Mouse (Mus musculus) frontal cortex, adult (tissue): ENCODE results near the gene Slc38a4.

ENCODE experiments used
- ATAC-seq: cut with Nextera tagmentation; 2 replicates; pipeline ENCODE4 v1.9.2; 2017; ENCODE audit warnings: mild to moderate bottlenecking, moderate library complexity, mixed read lengths; ENCODE audit not compliant: low TSS enrichment

The Slc38a4 gene

GRCm38 (mm10) chr15:97015036-97015596 lies 40.6 kb downstream of the Slc38a4 start:
- no peak for ATAC-seq

DNA sequence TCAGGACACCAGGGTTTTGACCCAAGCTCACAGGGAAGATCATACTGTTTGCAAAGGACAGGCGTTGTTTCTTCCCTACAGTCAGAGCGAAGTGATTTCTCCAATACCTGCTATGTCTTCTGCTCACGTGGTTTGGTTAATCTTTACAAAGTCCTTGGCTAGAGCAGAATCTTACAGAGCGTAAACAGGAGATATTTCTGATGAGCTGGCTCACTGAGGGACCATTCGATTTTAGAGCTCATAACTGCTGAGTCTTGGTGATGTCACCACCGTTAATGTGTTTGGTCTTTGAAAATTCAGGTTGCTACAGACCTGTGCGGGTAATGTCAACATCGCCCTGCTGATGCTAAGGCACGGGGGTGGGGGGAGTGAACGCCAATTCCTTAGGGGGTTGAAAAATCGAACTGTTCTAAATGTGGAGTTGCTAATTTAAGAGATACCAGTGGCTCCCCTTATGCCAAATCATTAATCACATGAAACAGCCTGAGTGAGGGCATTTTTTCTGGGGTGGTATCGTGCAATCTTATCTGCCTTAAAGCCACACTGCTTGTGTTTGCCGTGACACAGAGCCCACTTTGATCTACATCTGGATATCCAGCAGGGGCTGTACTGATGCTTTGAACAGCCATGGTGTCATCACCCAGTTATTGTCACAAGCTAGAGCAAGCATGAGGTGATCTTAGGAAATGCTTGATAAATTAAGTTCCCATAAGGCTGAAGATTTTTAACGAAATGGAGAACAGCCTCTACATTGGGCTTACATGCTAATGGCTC lies 44.0 kb downstream of the Slc38a4 start:
- no peak for ATAC-seq

GRCm38 (mm10) chr15:97009271-97009670 lies 46.5 kb downstream of the Slc38a4 start:
- ATAC-seq, result no peak

- no peak for ATAC-seq
These were observed 50.0 kb downstream of the Slc38a4 start for GRCm38 (mm10) chr15:97005631-97006234.

DNA sequence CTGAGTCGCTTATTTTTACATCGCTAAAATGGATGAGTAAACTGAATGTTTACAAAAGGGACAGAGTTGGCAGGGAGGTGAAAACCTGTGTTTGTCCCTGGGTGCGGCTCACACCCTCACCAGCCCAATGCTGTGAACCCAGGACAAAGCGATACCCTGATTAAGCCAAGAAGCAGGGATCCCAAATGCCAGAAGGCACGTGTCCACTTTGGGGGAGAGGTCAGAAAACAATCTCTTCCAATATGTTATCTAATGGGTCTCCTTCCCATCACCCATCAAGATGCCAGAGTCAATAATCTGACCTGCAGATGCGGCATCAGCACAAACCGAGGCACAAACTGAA lies 51.3 kb downstream of the Slc38a4 start:
- no peak for ATAC-seq

- no peak for ATAC-seq
These were observed 51.8 kb downstream of the Slc38a4 start for GRCm38 (mm10) chr15:97003851-97004524.

- ATAC-seq, result no peak
These were observed 52.6 kb downstream of the Slc38a4 start for GRCm38 (mm10) chr15:97003186-97003585.

- no peak for ATAC-seq
These were observed 53.0 kb downstream of the Slc38a4 start for GRCm38 (mm10) chr15:97002752-97003151.

GRCm38 (mm10) chr15:97001886-97002285 lies 53.9 kb downstream of the Slc38a4 start:
- ATAC-seq, result no peak

DNA sequence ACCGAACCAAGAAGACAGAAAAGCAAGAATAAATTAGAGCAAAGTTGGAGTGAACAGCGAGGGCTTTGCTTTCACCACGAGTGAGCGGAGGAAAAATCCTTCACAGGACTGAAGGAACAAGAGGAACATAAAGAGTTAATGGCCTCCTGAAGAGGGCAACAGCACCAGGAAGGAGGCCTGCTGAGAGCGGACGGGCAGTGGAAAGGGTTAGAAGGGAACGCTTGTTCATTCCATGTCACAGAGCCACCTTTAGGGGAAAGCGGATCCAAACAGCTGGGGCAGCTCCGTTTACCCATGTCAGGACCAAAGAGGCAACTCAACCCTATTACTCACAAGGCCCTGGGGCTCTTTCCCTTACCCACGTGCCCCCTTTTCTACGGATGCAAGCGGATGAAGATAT lies 54.3 kb downstream of the Slc38a4 start:
- no peak for ATAC-seq

DNA sequence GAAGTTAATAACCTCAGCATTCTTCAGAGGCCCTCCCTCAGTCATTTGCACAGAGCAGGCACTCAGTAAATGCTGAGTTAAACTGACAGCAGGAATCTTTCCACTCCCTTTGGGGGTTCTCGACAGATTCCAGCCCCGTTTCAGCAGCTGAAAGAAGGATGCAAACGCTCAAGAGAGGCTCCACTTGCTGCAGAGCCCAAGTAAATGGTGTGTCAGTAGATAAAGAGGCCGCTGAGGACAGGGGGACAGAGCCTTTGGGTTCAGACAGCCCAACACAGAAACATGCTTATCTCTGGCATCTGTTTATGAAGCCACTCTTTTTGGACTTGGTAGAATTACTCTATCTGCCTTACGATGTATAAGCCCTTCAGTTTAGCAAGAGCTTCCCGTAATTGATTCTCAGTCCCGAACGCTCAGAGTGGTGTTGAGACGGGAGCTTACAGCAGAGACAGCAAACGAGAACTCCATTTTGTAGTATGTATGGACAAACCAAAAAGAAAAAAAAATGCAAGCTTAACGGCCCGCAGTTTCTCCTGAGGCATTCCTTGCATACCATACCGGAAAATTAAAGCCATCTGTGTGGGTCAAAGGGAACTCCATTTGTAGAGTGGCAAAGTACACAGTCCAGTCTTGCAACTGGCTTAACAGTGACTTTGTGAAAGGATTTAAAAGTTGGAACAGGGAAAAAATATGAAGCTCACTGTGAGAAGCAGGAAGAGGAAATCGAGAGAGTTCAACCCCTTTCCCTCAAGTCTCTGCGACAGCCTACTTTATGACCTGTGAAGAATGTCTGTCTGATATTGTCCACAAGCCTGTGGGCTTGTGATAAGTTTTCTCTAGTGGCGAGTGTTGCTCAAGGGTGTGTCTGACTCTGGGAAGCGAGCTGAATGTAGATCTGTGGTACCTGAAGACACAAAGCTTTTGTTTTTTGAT lies 55.2 kb downstream of the Slc38a4 start:
- no peak for ATAC-seq

DNA sequence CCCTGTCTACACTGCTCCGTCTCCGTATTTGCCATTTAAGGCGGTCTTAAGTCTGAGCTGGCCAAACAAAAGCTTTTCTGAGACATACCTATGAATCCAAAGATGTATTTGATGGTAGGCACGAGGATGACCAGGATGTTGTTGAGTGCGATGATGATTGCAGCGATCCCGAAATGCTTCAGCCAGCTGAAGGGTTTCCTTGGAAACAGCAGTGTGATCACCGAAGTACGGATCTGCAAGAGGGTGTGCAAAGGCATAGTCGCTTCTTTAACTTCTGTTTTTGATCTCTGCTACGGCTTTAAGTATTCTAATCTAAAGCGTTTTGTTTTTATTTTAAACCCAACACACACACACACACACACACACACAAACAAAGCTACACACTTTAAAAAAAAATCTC lies 56.4 kb downstream of the Slc38a4 start:
- ATAC-seq, result peak; percentile 57

DNA sequence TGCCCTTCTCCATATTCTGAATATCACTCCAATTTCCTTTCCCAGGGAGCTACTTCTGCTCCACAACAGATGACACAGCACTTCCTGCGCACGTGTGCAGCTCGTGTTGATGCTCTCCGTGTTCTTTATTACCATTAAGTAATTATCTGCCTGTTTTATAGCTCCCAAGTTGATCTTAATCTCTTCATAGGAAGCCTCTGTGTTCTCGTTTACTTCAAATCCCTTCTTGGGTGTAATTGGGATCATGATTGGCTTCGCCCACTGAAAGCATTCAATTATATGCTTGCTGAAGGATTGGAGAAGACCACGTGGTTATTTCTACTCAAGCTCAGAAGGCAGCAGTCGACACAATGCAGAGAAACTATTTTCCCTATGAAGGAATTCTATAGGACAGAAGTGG lies 70.1 kb downstream of the Slc38a4 start:
- no peak for ATAC-seq

DNA sequence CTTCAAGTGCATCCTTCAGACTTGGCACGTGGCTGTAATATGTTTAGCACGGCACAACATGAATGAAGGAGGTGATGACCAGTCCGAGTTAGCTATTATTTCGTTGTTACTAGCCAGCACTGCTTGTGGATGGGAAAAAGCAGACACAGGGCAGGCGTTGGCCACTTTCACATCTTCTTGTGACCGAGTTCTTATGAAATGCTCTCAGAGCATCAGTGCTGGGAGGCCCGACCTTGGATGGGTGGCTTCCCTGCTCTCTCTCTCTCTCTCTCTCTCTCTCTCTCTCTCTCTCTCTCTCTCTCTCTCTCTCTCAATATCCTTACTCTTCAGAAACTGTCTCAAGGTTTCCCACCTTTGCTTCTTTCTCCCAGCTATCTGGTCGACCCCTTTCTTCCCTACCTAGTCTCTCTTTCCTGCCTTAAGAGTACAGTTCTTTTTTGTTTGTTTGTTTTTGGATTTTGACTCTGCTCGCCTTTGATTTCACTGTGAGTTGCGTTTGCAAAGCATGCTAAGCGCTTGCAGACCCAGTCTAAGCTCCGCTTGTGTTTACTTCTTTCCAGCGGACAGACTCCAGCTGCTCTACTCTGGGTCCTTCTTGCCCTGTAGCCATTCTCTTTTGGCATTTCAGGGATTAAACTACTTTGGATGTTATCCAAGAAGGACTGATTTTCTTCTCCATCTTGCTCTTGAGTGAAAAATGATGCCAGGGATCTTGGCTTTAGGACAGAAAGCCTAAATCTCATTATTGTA lies 72.0 kb downstream of the Slc38a4 start:
- ATAC-seq, result no peak

DNA sequence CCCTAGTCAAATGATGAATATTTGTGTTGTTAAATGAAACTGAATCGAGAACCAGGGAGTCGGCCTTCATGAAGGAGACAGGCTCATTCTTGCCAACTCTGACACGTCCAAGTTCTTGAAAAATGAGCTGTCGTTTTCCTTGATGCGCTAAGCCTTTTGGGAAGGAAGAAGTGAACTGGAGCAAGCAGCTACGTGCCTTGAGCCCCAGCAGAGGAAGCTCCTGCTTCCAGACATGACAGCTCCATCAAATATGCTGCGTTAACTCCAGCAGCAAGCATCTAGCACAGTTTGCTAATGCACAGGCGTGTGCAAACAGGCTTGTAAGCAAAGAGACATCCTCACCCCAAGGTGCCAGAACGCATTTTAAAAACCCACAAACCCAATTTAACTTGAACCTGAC lies 80.6 kb downstream of the Slc38a4 start:
- no peak for ATAC-seq

- no peak for ATAC-seq
These were observed 81.6 kb downstream of the Slc38a4 start for GRCm38 (mm10) chr15:96974131-96974530.

DNA sequence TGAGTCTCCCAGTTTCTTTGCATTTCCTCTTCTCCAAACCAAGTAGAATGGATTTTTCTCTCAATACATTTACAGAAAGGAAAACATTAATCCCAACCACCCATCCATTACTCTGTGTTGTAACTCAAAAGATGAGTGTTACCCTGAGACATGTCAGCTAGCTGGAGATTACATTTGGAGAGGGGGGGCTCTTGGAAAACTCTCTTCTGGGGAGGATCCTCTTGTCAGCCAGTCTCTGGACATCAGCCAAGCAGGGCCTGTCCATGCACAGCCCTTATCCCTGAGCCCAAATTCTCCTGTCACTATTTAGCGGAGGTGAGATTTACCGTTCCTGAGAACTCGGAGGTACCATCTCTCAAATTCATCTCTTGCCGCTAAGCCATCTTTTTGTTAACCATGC lies 82.4 kb downstream of the Slc38a4 start:
- no peak for ATAC-seq

DNA sequence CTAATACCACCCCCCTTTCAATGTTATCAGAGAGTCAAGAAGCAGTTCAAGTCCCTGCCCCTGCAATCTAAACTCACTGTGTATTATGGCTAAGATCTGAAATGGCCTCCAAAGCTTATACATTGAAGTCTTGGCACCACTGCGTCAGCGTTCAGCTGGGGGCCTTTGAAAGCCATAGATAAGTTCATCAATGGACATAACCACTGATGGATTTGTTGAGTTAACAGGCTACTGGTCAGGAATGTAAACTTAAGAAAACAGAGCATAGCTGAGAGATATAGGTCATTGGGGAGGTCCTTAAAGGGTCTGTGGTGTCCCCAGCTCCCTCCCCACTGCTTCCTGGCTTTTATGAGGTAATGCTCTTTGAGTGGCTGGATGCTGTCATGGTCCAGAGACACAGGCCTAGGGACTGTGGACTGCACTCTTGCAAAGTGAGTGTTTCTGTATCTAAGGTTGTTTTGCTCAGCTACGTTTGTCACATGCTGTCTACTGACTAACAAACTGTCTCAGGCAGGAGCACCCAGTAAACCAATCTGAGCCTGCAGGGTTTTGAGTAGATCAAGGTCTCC lies 83.0 kb downstream of the Slc38a4 start:
- no peak for ATAC-seq

DNA sequence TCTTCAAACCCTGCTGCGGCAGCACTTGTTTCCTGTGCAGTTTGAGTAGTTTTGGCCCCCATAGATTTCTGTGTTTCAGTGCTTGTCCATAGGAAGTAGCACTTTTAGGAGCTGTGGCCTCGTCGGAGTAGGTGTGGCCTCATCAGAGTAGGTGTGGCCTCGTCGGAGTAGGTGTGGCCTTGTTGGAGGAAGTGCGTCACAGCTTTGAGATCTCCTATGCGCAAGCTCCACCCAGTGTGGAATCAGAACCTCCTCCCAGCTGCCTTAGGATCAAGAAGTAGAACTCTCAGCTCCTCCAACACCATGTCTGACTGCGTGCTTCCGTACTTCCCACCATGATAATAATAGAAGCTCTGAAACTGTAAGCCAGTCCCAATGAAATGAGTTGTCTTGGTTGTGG lies 83.8 kb downstream of the Slc38a4 start:
- ATAC-seq, result no peak

- no peak for ATAC-seq
These were observed 86.0 kb downstream of the Slc38a4 start for GRCm38 (mm10) chr15:96969792-96970191.

DNA sequence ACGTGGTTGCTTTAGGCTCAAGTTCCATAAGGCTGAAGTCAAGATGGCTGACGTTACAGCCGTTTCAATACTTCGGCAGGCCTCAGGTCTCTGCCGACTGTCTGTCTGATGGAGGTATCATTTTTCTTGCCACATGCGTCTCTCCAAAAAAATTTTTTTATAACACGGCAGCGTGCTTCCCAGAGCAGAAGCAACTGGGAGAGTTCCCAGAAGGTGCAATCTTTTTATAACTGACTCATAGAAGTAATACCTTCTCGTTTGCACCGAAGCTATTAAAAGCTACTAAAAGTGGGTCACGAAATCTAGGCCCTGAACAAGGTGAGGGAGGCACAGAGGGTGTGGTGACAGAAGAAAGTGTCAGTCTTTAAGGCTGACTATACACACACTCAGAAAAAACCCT lies 87.0 kb downstream of the Slc38a4 start:
- peak; percentile 38 for ATAC-seq
